Mouse (Mus musculus): ENCODE results near the gene Lrrc8c.

Gene Lrrc8c

GRCm38 (mm10) chr5:105638916-105639315 lies 119.7 kb downstream of the Lrrc8c start:
- DNase-seq (ENCODE audit: low spot score): no peak

DNA sequence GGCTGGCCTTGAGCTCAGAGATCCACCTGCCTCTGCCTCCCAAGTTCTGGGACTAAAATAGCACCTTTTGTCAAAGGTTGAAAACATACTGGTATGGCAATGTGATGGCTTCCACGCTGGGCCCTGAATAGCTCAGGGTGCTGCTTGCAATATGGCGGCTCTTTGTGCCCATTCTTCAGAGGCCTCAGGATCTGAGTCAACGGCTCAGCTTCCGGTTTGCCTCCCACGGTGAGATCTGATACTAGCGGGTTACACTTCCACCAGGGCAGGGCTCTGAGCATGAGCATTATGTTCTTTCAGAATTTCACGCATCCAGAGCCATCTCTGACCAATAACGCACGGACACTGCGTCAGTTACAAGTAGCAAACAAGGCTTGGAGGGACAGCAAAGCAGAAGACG lies 120.2 kb downstream of the Lrrc8c start:
- no peak for DNase-seq (ENCODE audit: low spot score)

- no peak for DNase-seq (ENCODE audit: low spot score)
Observed at GRCm38 (mm10) chr5:105642517-105642916, 123.3 kb downstream of the Lrrc8c start.

GRCm38 (mm10) chr5:105643276-105643675 lies 124.1 kb downstream of the Lrrc8c start:
- no peak for DNase-seq (ENCODE audit: low spot score)

DNA sequence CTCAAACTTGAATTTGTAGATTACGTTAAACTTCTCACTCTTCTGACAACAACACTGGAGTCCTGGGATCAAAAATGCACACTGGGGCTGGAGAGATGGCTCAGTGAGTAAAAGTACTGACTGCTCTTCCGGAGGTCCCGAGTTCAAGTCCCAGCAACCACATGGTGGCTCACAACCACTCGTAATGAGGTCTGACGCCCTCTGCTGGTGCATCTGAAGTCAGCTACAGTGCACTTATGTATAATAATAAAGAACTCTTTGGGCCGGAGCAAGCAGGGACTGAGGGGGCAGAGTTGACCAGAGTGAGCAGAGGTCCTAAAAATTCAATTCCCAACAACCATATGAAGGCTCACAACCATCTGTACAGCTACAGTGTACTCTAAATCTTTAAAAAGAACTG lies 125.0 kb downstream of the Lrrc8c start:
- no peak for DNase-seq (ENCODE audit: low spot score)

DNA sequence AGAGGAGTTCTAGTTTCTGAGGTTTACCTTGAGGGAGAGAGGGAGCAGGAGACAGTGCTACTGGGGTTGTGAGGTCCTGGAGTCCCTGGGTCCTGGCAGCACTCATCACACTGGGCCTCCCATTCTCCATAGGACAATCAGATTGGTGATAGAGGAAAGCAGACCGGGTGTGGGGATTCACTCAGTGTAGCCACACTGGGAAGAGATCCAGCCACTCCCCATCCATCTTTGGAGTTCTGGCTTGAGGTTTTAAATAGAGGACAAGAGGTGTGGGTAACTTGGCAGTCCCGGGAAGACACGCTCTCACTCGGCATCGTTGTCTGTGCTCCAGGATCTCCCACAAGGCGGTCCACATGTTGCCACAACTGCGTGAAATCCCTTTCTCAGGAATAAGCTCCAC lies 127.9 kb downstream of the Lrrc8c start:
- DNase-seq (ENCODE audit: low spot score): no peak

DNA sequence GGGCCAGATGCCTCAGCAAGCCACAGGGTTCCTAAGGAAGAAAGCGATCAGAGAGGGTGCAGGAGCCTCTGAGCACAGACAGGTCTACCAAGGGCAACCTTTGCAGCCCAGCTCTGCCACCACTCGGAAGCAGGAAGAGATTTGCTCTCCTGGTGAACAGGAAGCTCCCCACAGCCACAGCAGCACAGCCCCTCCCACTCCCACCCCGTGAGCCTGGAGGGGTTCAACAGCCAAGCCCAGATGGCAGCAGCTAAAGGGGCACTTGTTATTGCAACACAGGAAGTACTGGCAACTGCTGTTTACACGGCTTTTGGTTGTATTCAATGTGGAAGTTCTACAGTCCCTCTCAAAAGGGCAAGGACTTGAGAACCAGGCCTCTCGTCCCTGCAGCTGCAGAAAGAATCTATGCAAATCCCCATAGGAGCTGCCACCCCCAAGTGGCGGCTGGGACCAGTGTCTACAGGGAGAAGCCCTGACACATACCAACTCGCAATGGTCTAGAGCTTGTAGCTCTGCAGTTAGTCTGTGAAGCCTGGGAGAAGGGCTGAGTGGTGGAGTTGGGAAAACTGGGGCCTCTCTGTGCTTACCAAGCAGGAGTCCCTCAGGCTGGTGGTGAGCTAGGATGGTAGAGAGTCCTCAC lies 129.6 kb downstream of the Lrrc8c start:
- no peak for DNase-seq (ENCODE audit: low spot score)

- peak; percentile 26 for DNase-seq (ENCODE audit: low spot score)
Observed at GRCm38 (mm10) chr5:105649514-105650001, 130.4 kb downstream of the Lrrc8c start.

DNA sequence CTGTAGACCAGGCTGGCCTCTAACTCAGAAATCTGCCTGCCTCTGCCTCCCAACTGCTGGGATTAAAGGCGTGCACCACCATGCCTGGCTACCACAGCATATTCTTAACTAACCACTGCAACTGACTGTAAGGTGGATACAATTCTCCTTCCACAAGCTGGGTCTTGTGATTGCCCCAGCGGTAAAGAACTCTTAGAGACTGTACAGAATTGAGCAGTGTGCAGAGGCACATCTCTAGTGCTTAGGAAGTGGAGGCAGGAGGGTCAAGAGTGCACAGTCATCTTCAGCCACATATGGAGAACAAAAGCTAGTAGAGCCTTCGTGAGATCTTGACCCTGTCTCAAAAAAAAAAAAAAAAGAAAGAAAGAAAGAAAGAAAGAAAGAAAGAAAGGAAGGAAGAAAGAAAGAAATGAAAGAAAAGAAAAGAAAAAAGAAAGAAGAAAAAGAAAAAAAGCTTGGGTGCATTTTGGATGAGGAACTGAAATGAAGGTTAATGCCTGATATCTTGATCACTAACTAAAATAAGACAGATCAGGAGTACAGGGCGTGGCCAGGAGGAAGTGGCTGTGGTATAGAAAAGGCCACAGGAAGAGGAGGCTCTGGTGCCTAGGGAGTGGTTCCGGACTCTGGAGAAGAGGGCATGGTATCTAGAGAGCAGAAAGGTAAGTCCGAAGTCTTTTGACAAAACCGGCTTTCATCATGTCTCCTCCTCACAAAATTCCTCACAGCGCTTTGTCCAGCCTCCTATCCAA lies 131.7 kb downstream of the Lrrc8c start:
- no peak for DNase-seq (ENCODE audit: low spot score)

- no peak for DNase-seq (ENCODE audit: low spot score)
Observed at GRCm38 (mm10) chr5:105651561-105651991, 132.4 kb downstream of the Lrrc8c start.

- DNase-seq (ENCODE audit: low spot score): peak; percentile 88
Observed at GRCm38 (mm10) chr5:105654237-105655063, 135.3 kb downstream of the Lrrc8c start.

DNA sequence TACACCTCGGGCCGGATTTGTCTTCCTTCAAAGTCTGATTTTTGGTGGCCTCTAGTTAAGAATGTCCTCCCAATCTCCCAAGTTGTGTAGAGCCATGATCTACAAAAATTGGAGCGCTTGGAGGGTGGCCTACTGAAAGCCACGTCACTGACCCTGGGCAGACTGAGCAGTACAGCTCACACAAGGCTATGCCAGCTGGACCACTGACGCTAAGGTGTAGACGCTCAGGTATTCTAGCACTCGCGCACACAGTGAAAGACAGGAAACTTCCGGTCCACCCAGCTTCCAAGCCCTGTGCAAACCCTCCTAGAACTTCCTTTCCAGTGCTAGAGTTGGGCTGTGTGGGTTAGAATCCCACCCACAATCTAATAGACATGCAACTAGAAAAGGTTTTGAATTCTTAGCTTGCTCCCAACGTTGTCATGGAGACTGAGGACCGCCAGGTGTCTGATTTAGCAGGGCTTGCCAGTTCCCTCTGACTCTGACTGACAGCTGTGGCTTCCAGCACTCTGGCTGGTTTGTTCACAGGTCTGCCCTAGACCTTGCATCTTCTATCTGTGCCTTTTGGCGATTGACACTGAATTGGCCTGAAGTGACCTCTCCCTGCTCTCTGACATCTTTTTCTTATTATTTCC lies 136.0 kb downstream of the Lrrc8c start:
- DNase-seq (ENCODE audit: low spot score): peak; percentile 11

DNA sequence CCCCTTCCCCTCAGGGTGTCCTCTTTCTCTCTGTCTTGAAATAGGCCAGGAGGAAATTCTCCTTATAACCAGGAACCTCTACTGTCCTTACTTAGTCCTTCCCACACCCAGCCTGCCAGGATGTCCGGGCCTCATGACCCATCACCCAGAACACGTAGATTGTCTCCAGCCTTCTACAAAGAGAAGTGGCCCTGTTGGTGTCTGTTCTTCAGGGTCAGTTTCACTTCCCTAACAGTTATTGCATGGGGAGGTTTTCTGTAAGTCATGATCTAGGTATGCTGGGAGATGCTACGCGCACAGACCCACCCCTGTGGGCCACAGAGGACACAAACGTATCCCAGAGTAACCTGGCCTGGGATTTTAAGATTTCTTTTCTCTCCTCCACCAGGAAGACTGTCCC lies 142.7 kb downstream of the Lrrc8c start:
- no peak for DNase-seq (ENCODE audit: low spot score)
